Mouse (Mus musculus): Measurements from ENCODE around the gene Heatr5b. TPM values are rescaled to one million over a fixed set of nuclear protein-coding genes. Genes with fewer than 3 reads are reported as not detected.

Heatr5b gene
- total RNA-seq, 2 experiments from 2014 or later: 49.5 to 53.4 TPM

GRCm38 (mm10) chr17:78768937-78769336 lies 66.2 kb downstream of the Heatr5b start:
- DNase-seq (ENCODE audit: low spot score in 2 of 2): no peak

- DNase-seq (ENCODE audit: low spot score in 2 of 2): peak; percentile 32 to 42
These were observed 67.6 kb downstream of the Heatr5b start for GRCm38 (mm10) chr17:78767546-78767945.

GRCm38 (mm10) chr17:78766084-78766483 lies 69.1 kb downstream of the Heatr5b start:
- no peak for DNase-seq (ENCODE audit: low spot score in 2 of 2)

- DNase-seq (ENCODE audit: low spot score in 2 of 2): no peak
These were observed 71.9 kb downstream of the Heatr5b start for GRCm38 (mm10) chr17:78763272-78763671.

- DNase-seq (ENCODE audit: low spot score in 2 of 2): no peak
These were observed 82.1 kb downstream of the Heatr5b start for GRCm38 (mm10) chr17:78752938-78753655.

GRCm38 (mm10) chr17:78752064-78752463 lies 83.1 kb downstream of the Heatr5b start:
- no peak for DNase-seq (ENCODE audit: low spot score in 2 of 2)

GRCm38 (mm10) chr17:78748440-78748839 lies 86.7 kb downstream of the Heatr5b start:
- no peak for DNase-seq (ENCODE audit: low spot score in 2 of 2)

- no peak for DNase-seq (ENCODE audit: low spot score in 2 of 2)
These were observed 96.7 kb downstream of the Heatr5b start for GRCm38 (mm10) chr17:78738416-78738815.

- DNase-seq (ENCODE audit: low spot score in 2 of 2): no peak
These were observed 97.4 kb downstream of the Heatr5b start for GRCm38 (mm10) chr17:78737771-78738170.

- no peak for DNase-seq (ENCODE audit: low spot score in 2 of 2)
These were observed 98.1 kb downstream of the Heatr5b start, which contains the start of gene Strn for GRCm38 (mm10) chr17:78737096-78737495. TSS of gene Strn (minus strand) at chr17:78737196.

GRCm38 (mm10) chr17:78736473-78736988 lies 98.6 kb downstream of the Heatr5b start:
- peak; percentile 98 to 99 for DNase-seq (ENCODE audit: low spot score in 2 of 2)

- DNase-seq (ENCODE audit: low spot score in 2 of 2): peak in 1 of 2 experiments; percentile 13
These were observed 99.3 kb downstream of the Heatr5b start for GRCm38 (mm10) chr17:78735731-78736472.

- DNase-seq (ENCODE audit: low spot score in 2 of 2): no peak
These were observed 100.4 kb downstream of the Heatr5b start for GRCm38 (mm10) chr17:78734806-78735205.

GRCm38 (mm10) chr17:78732056-78732455 lies 103.1 kb downstream of the Heatr5b start:
- no peak for DNase-seq (ENCODE audit: low spot score in 2 of 2)

- DNase-seq (ENCODE audit: low spot score in 2 of 2): no peak
These were observed 108.3 kb downstream of the Heatr5b start for GRCm38 (mm10) chr17:78726746-78727449.

- no peak for DNase-seq (ENCODE audit: low spot score in 2 of 2)
These were observed 110.6 kb downstream of the Heatr5b start for GRCm38 (mm10) chr17:78724461-78725055.

GRCm38 (mm10) chr17:78721690-78722089 lies 113.5 kb downstream of the Heatr5b start:
- DNase-seq (ENCODE audit: low spot score in 2 of 2): no peak

GRCm38 (mm10) chr17:78719086-78719485 lies 116.1 kb downstream of the Heatr5b start:
- no peak for DNase-seq (ENCODE audit: low spot score in 2 of 2)

GRCm38 (mm10) chr17:78710258-78710657 lies 124.9 kb downstream of the Heatr5b start:
- no peak for DNase-seq (ENCODE audit: low spot score in 2 of 2)

- DNase-seq (ENCODE audit: low spot score in 2 of 2): no peak
These were observed 126.7 kb downstream of the Heatr5b start for GRCm38 (mm10) chr17:78708422-78708821.

- no peak for DNase-seq (ENCODE audit: low spot score in 2 of 2)
These were observed 132.2 kb downstream of the Heatr5b start for GRCm38 (mm10) chr17:78702988-78703387.
